ENCODE assay signal across 22 mouse cellular contexts in the genomic region with DNA sequence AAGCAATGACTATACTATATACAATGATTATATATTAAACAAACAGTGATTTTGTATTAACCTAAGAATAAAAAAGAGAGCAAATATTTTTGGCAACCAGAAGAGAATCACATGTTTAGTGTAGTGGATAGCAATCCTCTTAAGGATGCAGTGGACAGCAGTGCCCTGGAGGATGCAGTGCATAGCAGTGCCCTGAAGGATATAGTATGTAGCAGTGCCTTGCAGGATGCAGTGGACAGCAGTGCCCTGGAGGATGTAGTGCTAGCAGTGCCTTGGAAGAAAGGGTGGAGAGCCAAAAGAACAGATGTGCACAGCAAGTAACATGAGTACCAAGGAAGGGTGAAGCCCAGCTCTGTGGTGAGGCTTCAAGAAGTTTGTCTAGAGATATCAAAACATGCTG.
"Had no signal": no experiment of that assay in that cellular context is flagged by ENCODE, and none has a peak within 500 bp of the region (broad histone marks: within the 10 kb centered on the region; RNA-seq: fewer than 3 reads in every experiment).

No protein-coding gene starts in this region.

- ATAC-seq: inflammation-experienced regulatory T-cells, adult 6 months; intestine, embryonic 16.5 days; liver, embryonic 12.5 days; midbrain, embryonic 15.5 days had no signal

- H3K4me2 ChIP-seq: limb, embryonic 13.5 days; liver, embryonic 12.5 days; liver, embryonic 15.5 days; midbrain, embryonic 12.5 days; midbrain, embryonic 15.5 days; neural tube, embryonic 13.5 days had no signal

- H3K9me3 ChIP-seq: limb, embryonic 10.5 days; limb, embryonic 13.5 days; liver, embryonic 12.5 days; liver, embryonic 15.5 days; midbrain, embryonic 12.5 days; midbrain, embryonic 15.5 days; neural tube, embryonic 13.5 days had no signal

- H3K9ac ChIP-seq: limb, embryonic 13.5 days; liver, embryonic 12.5 days; liver, embryonic 15.5 days; midbrain, embryonic 12.5 days; midbrain, embryonic 15.5 days; neural tube, embryonic 13.5 days had no signal

- H3K27me3 ChIP-seq: limb, embryonic 13.5 days; liver, embryonic 12.5 days; liver, embryonic 15.5 days; midbrain, embryonic 12.5 days; midbrain, embryonic 15.5 days; neural tube, embryonic 13.5 days had no signal

- DNase-seq: kidney, adult 18-20 months; kidney, adult 9 months; kidney, postnatal 14 days; kidney, postnatal 4 days; layer of hippocampus, postnatal 36 days; liver; lung, adult 18-20 months; lung, postnatal 14 days; retina, postnatal 1 day; right cerebral cortex, postnatal 25 days; thymus, adult 18-20 months; thymus, postnatal 36 days had no signal

- H3K4me3 ChIP-seq: limb, embryonic 10.5 days; limb, embryonic 13.5 days; liver, embryonic 12.5 days; liver, embryonic 15.5 days; midbrain, embryonic 12.5 days; midbrain, embryonic 15.5 days; myocyte; neural tube, embryonic 13.5 days had no signal

- H3K27ac ChIP-seq: limb, embryonic 10.5 days; limb, embryonic 13.5 days; liver, embryonic 12.5 days; liver, embryonic 15.5 days; midbrain, embryonic 12.5 days; midbrain, embryonic 15.5 days; neural tube, embryonic 13.5 days had no signal

- H3K36me3 ChIP-seq: limb, embryonic 10.5 days; limb, embryonic 13.5 days; liver, embryonic 12.5 days; liver, embryonic 15.5 days; midbrain, embryonic 12.5 days; midbrain, embryonic 15.5 days; neural tube, embryonic 13.5 days had no signal

- H3K4me1 ChIP-seq: liver, embryonic 12.5 days; midbrain, embryonic 12.5 days; midbrain, embryonic 15.5 days; neural tube, embryonic 13.5 days had no signal
